Mouse (Mus musculus) forebrain, embryonic 14.5 days (tissue): ENCODE measurements around the gene Tmem274. TPM values are rescaled to one million over a fixed set of nuclear protein-coding genes. Genes with fewer than 3 reads are reported as not detected.

ENCODE experiments used
- ATAC-seq: fragments of 200-750 bp; cut with Nextera tagmentation; 2 replicates; pipeline ENCODE4 v1.8.0; 2017; ENCODE audit warnings: mild to moderate bottlenecking, moderate library complexity
- DNase-seq: peaks from one replicate; pipeline ENCODE4 v3.0.0-alpha.2; 2015; ENCODE audit warnings: low spot score
- H3K27ac ChIP-seq: fragments of 300-500 bp; sonication (generic); 2 replicates; pipeline ENCODE4 v1.5.1; 2014; ENCODE audit warnings: low read depth, mild to moderate bottlenecking, control low read depth, low read length, moderate library complexity
- H3K27me3 ChIP-seq: fragments of 300-500 bp; sonication (generic); replicated peaks from 2 replicates; pipeline ENCODE4 v1.6.1; 2014; ENCODE audit warnings: low read length, control low read depth, mixed read lengths; ENCODE audit not compliant: control insufficient read depth, insufficient read depth
- H3K36me3 ChIP-seq: fragments of 300-500 bp; sonication (generic); 2 replicates; pipeline ENCODE4 v1.6.1; 2014; ENCODE audit warnings: low read length, control low read depth; ENCODE audit not compliant: control insufficient read depth, insufficient read depth
- H3K4me1 ChIP-seq: fragments of 300-500 bp; sonication (generic); 2 replicates; pipeline ENCODE4 v1.6.1; 2014; ENCODE audit warnings: antibody characterized with exemption, low read length, control low read depth; ENCODE audit not compliant: control insufficient read depth, insufficient read depth
- H3K4me2 ChIP-seq: fragments of 300-500 bp; sonication (generic); 2 replicates; pipeline ENCODE4 v1.6.1; 2014; ENCODE audit warnings: mild to moderate bottlenecking, control low read depth, low read length
- H3K4me3 ChIP-seq: fragments of 300-500 bp; sonication (generic); 2 replicates; pipeline ENCODE4 v1.5.1; 2014; ENCODE audit warnings: low read depth, low read length, control low read depth
- H3K9ac ChIP-seq: fragments of 300-500 bp; sonication (generic); 2 replicates; pipeline ENCODE4 v1.6.1; 2014; ENCODE audit warnings: mild to moderate bottlenecking, low read length, control low read depth, moderate library complexity
- H3K9me3 ChIP-seq: fragments of 300-500 bp; sonication (generic); replicated peaks from 2 replicates; pipeline ENCODE4 v1.6.1; 2016; ENCODE audit warnings: low read length, control low read depth, mixed read lengths; ENCODE audit not compliant: control insufficient read depth
- WGBS: fragments of 180-500 bp; shearing (Covaris S2); extraction: QIAGEN DNeasy Blood & Tissue Kit; methylation state at CpG from one replicate; pipeline ENCODE4 v1.1.7; 2014; 5-methylcytosine and 5-hydroxymethylcytosine counted together
- polyA plus RNA-seq: library from polyadenylated mRNA; unstranded; fragments of >200 nt; fragmentation: Nextera tagmentation; extraction: Ambion mirVana; gene quantifications from 2 replicates; pipeline ENCODE4 v1.2.1, GENCODE M21; 2014

Gene Tmem274
- polyA plus RNA-seq, 1 experiment from 2014 or later: not detected

DNA sequence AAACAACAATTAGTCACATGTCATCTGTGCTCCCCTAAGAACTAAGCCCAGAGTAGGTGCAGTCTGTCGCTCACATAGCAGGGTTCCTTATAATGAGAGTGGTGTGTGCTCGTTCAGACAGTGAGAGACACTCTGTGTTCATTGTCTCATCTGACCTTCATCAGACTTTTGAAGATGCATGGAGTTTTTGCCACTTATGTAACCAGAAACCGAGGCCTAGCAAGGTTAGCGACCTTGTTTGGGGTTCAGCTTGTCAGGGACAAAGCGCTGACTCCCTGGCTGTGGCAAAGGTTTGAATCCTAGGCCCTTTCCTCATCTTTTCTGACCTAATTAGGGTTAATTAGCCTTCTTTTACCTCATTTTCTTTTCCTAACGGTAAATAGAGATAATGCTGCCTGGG, 46.8 kb downstream of the Tmem274 start:
- H3K9me3 ChIP-seq: no peaks in the 10 kb centered on the region
- no peak overlapping the region for H3K9ac ChIP-seq
- H3K36me3 ChIP-seq: no peaks in the 10 kb centered on the region
- no peak for ATAC-seq
- no peak overlapping the region for H3K27ac ChIP-seq
- H3K4me2 ChIP-seq: no peak overlapping the region
- no peak for DNase-seq
- peaks cover 14% of the 10 kb centered on the region for H3K4me1 ChIP-seq
- 42% methylated on average over 6 of the region's 6 CpGs for WGBS
- H3K27me3 ChIP-seq: no peaks in the 10 kb centered on the region
- H3K4me3 ChIP-seq: no peak overlapping the region

GRCm38 (mm10) chr4:149525170-149525569, 48.0 kb downstream of the Tmem274 start:
- 89% methylated on average over 4 of the region's 4 CpGs for WGBS

DNA sequence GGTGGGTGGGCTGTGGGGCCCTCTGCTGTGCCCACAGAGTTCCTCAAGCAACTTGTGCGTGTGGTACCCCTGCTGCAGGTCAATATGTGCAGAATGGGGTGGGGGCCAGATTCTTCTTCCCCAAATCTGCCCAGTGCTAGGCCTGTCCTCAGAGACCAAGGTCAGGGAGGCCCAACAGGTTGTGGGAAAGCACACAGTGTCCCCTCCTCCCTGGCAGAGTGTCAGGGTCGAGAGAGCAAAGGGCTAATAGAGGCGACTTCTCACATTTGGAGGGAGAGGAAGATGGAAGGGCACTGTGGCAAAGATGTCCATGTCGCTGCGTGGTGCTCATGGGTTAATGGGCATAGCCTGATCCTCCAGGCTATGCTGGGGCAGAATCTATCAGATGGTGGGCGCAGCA, 48.6 kb downstream of the Tmem274 start:
- ATAC-seq (no peak), DNase-seq (no peak)
- whole genome bisulfite sequencing: 81% methylated on average over 6 of the region's 6 CpGs
- H3K4me2 ChIP-seq: no peak overlapping the region
- no peak overlapping the region for H3K27ac ChIP-seq
- H3K4me1 ChIP-seq: peaks cover 10% of the 10 kb centered on the region
- no peak overlapping the region for H3K9ac ChIP-seq
- H3K36me3 ChIP-seq: no peaks in the 10 kb centered on the region
- H3K27me3 ChIP-seq: no peaks in the 10 kb centered on the region
- no peaks in the 10 kb centered on the region for H3K9me3 ChIP-seq
- H3K4me3 ChIP-seq: no peak overlapping the region

More at GRCm38 (mm10) chr4:149525170-149525569, 48.0 kb downstream of the Tmem274 start:
- H3K36me3 ChIP-seq: no peaks in the 10 kb centered on the region
- no peak overlapping the region for H3K4me3 ChIP-seq
- H3K9me3 ChIP-seq: no peaks in the 10 kb centered on the region
- H3K27me3 ChIP-seq: no peaks in the 10 kb centered on the region
- ATAC-seq: no peak
- H3K4me2 ChIP-seq: no peak overlapping the region
- H3K9ac ChIP-seq: no peak overlapping the region
- H3K4me1 ChIP-seq: peaks cover 10% of the 10 kb centered on the region
- H3K27ac ChIP-seq: no peak overlapping the region
- no peak for DNase-seq

DNA sequence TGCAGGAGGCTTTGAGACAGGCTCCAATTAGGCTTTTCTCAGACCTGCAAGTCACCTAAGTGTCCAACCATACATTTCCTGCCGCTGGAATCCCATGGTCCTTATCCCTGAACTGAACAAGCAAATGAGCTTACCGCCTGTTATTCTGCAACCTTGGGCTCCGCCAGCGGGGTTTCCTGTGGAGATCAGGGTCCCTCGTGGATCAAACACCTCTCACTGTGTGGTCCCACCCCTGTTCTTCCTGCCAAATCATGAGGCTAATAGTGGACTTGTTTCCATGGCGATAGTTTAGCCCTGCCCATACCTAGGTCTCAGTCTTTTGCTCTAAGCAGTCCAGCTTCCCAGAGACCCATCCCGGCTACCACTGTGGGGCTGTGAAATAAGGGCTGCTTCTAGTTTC, 49.2 kb downstream of the Tmem274 start:
- no peak overlapping the region for H3K4me3 ChIP-seq
- 21% methylated on average over 7 of the region's 7 CpGs for WGBS
- H3K9me3 ChIP-seq: no peaks in the 10 kb centered on the region
- H3K36me3 ChIP-seq: no peaks in the 10 kb centered on the region
- DNase-seq (no peak), ATAC-seq (no peak)
- H3K9ac ChIP-seq: no peak overlapping the region
- no peaks in the 10 kb centered on the region for H3K27me3 ChIP-seq
- no peak overlapping the region for H3K4me2 ChIP-seq
- H3K27ac ChIP-seq: no peak overlapping the region
- H3K4me1 ChIP-seq: peaks cover 10% of the 10 kb centered on the region

- Histone ChIP-seq H3K36me3 (no peaks in the 10 kb centered on the region), H3K27ac (no peak overlapping the region), H3K27me3 (no peaks in the 10 kb centered on the region), H3K9ac (no peak overlapping the region), H3K4me3 (no peak overlapping the region), H3K9me3 (no peaks in the 10 kb centered on the region), H3K4me1 (peaks cover 10% of the 10 kb centered on the region), H3K4me2 (no peak overlapping the region)
- DNase-seq (no peak), ATAC-seq (no peak)
- 88% methylated on average over 15 of the region's 15 CpGs for WGBS
These were observed 50.6 kb downstream of the Tmem274 start for GRCm38 (mm10) chr4:149527621-149528354.

DNA sequence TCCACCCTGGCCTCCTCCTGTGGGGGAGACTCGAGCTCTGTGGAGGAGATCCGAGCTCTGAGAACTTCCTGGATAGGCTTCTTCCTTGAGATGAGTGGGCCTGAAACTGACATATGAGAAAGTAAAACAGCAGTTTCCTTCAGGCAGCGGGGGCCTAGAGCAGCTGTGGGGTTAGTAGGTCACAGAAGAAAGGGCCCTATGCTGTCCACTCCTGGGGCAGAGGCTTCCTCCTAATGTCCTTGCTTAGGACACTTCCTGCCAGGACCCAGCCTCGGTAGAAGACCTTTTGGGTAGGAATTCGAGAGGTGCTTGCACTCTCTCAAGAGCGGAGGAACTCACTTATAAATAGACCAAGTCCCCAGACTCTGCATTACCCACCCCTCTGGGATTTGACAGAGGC, 52.5 kb downstream of the Tmem274 start:
- DNase-seq (no peak), ATAC-seq (no peak)
- H3K27ac ChIP-seq: no peak overlapping the region
- no peak overlapping the region for H3K4me3 ChIP-seq
- H3K9me3 ChIP-seq: no peaks in the 10 kb centered on the region
- no peaks in the 10 kb centered on the region for H3K27me3 ChIP-seq
- H3K4me2 ChIP-seq: no peak overlapping the region
- no peaks in the 10 kb centered on the region for H3K36me3 ChIP-seq
- 88% methylated on average over 6 of the region's 6 CpGs for WGBS
- peaks cover 7% of the 10 kb centered on the region for H3K4me1 ChIP-seq
- H3K9ac ChIP-seq: no peak overlapping the region

Other genes starting within 250 kb of the Tmem274 start
- 101 and 132 TPM in 2 replicates for gene Kif1b, start 169.7 kb upstream of the Tmem274 start, polyA plus RNA-seq
- 34.3 and 44.7 TPM in 2 replicates for gene Ube4b, start 50.6 kb upstream of the Tmem274 start, polyA plus RNA-seq
- not detected in 2 replicates for gene Rbp7, start 22.4 kb upstream of the Tmem274 start, polyA plus RNA-seq
- gene Nmnat1, start 7.8 kb downstream of the Tmem274 start, polyA plus RNA-seq: 9.4 and 11.8 TPM in 2 replicates
- gene Lzic, start 7.9 kb downstream of the Tmem274 start, polyA plus RNA-seq: 62.6 and 63.0 TPM in 2 replicates
- 95.2 and 99.1 TPM in 2 replicates for gene Ctnnbip1, start 40.9 kb downstream of the Tmem274 start, polyA plus RNA-seq
- 36.1 and 42.4 TPM in 2 replicates for gene Clstn1, start 109.1 kb downstream of the Tmem274 start, polyA plus RNA-seq
- gene Pik3cd, start 225.2 kb downstream of the Tmem274 start, polyA plus RNA-seq: 8.9 and 12.9 TPM in 2 replicates